Mouse (Mus musculus): ENCODE measurements around the gene Ugt2b37.
"Not testable (repeated sequence)": the region's sequence is repeated elsewhere in the genome, so short reads cannot be mapped to it uniquely, and the experiment has no call there.

Ugt2b37 gene

GRCm38 (mm10) chr5:87254676-87255075 lies at the start of gene Ugt2b37:
Gene Ugt2b37 (minus strand): TSS chr5:87254804.
- DNase-seq (ENCODE audit: low read depth, low spot score) = not testable (repeated sequence)

DNA sequence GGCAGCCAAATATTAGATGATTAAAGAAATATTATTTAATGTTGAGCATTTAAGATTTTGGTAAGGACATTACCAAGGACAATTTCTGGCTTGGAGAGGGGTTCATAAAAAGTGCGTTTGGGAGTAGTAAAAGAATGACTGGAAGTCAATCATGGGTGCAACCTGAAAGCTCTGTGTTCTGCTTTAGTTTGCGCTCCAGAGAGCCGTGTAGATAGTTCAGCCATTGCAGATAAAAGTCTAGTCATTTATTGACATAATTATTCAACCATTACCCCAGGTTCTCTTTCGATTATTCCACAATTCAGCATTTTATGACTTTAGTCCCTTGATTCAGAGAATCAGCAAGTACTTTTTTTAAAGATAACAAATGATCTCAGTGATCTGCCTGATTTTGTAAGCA lies 31.6 kb upstream of the Ugt2b37 start:
- DNase-seq (ENCODE audit: low read depth, low spot score) = not testable (repeated sequence)

GRCm38 (mm10) chr5:87275986-87276385 lies 21.4 kb upstream of the Ugt2b37 start:
- DNase-seq (ENCODE audit: low read depth, low spot score) = not testable (repeated sequence)

DNA sequence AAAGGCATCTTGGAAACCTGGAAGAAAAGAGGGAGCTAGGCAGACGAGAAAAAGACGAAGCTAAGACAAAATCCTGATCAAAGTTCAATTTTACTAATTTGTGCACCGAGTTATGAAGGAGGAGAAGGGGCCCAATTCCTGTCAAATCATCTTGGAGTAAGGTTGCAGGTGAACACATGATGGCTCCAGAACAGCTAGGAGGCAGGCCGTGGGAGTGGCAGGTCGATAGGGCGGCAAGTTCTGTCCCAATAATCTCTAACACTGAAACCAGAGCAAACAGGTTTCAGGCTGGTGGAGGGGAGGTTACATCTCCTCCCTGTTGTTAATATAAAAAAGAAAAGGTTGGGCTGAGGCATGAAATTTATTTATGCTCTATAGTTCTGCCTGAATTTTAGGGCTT lies 21.0 kb upstream of the Ugt2b37 start:
- DNase-seq (ENCODE audit: low read depth, low spot score) = no peak

- no peak for DNase-seq (ENCODE audit: low read depth, low spot score)
These were observed 1.2 kb upstream of the Ugt2b37 start for GRCm38 (mm10) chr5:87255831-87256230.

DNA sequence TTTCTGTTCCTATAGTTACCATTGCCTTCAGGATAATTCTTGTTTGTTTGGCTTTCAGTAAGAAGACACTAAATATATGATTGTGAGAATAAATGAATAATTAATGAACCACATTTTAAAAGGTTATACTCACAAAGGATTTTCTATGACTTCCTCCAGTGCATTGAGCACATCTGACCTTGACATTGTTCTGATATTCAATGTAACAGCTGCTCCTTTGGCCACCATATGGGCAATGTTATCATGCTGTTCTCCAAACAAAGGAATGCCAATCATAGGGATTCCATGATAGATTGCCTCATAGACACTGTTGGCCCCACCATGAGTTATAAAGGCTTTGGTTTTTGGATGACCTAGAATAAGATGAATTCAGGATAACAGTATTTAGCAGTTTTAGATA lies 12.5 kb downstream of the Ugt2b37 start:
- DNase-seq (ENCODE audit: low read depth, low spot score) = not testable (repeated sequence)

DNA sequence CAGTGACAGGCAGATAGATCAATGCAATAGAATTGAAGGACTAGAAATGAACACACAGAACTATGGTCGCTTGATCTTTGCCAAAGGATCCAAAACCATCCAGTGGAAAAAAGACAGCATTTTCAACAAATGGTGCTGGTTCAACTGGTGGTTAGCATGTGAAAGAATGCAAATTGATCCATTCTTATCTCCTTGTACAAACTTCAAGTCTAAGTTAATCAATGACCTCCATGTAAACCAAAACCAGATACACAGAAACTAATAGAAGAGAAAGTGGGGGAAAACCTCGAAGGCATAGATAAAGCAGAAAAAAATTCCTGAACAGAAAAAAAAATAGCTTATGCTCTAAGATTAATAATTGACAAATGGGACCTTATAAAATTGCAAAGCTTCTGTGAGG lies 58.2 kb downstream of the Ugt2b37 start:
- DNase-seq (ENCODE audit: low read depth, low spot score) = not testable (repeated sequence)

Data from WW6 (cell line).